Mouse (Mus musculus): ENCODE data around the gene Foxn3. TPM values are rescaled to one million over a fixed set of nuclear protein-coding genes. Genes with fewer than 3 reads are reported as not detected.

Foxn3 gene
- polyA plus RNA-seq, 1 experiment: 61.0 TPM

- Histone ChIP-seq H3K4me1 (ENCODE audit: control insufficient read depth, insufficient read depth, low read length) (peaks cover 4% of the 10 kb centered on the region), H3K27ac (ENCODE audit: insufficient read depth, low read length) (0 out of 2 replicates have a peak overlapping the region, but pooled peaks have one; percentile 7), H3K27me3 (ENCODE audit: control insufficient read depth, insufficient read depth, low read length, poor library complexity, severe bottlenecking) (no peaks in the 10 kb centered on the region), H3K4me3 (ENCODE audit: low read depth, low read length) (peak overlapping the region; percentile 79), H3K9ac (ENCODE audit: low read depth, poor library complexity, severe bottlenecking) (peak overlapping the region; percentile 87), H3K36me3 (ENCODE audit: control insufficient read depth, insufficient read depth, low read length, poor library complexity, severe bottlenecking) (peaks cover 11% of the 10 kb centered on the region), H3K9me3 (replicated peaks; ENCODE audit: control insufficient read depth, insufficient read depth, low read length, poor library complexity, severe bottlenecking) (no peaks in the 10 kb centered on the region)
- TF ChIP-seq POLR2A (IDR thresholded peaks at IDR 0.05; ENCODE audit: insufficient read depth, low read length): no peak
- no peak for TF ChIP-seq EP300 (IDR thresholded peaks at IDR 0.05; ENCODE audit: insufficient read depth, low read depth, low read length)
- no peak for TF ChIP-seq CTCF (IDR thresholded peaks at IDR 0.05; ENCODE audit: low read depth, low read length)
These were observed 171.2 kb downstream of the Foxn3 start for GRCm38 (mm10) chr12:99391942-99392880.

DNA sequence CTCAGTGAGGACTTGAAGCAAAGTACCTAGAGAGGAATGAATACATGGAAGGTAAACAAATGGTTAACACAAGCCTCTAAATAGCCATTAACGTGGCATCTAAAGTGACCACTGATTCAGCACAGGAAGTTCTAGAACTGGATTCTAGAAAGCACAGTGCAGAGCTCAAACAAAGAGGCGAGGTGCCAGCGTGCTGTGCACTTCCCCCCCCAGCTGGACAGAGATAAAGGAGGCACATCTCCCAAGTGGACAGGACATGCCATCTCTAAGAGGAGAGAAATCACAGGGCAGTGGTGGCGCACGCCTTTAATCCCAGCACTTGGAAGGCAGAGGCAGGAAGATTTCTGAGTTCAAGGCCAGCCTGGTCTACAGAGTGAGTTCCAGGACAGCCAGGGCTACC is 173.0 kb downstream of the Foxn3 start:
- peaks cover 11% of the 10 kb centered on the region for H3K36me3 ChIP-seq (ENCODE audit: control insufficient read depth, insufficient read depth, low read length, poor library complexity, severe bottlenecking)
- H3K9ac ChIP-seq (ENCODE audit: low read depth, poor library complexity, severe bottlenecking): no peak overlapping the region
- H3K4me3 ChIP-seq (ENCODE audit: low read depth, low read length): no peak overlapping the region
- no peak overlapping the region for H3K27ac ChIP-seq (ENCODE audit: insufficient read depth, low read length)
- no peaks in the 10 kb centered on the region for H3K27me3 ChIP-seq (ENCODE audit: control insufficient read depth, insufficient read depth, low read length, poor library complexity, severe bottlenecking)
- peaks cover 10% of the 10 kb centered on the region for H3K4me1 ChIP-seq (ENCODE audit: control insufficient read depth, insufficient read depth, low read length)
- no peak for TF ChIP-seq EP300 (IDR thresholded peaks at IDR 0.05; ENCODE audit: insufficient read depth, low read depth, low read length)
- TF ChIP-seq POLR2A (IDR thresholded peaks at IDR 0.05; ENCODE audit: insufficient read depth, low read length): no peak
- no peak for TF ChIP-seq CTCF (IDR thresholded peaks at IDR 0.05; ENCODE audit: low read depth, low read length)
- H3K9me3 ChIP-seq (replicated peaks; ENCODE audit: control insufficient read depth, insufficient read depth, low read length, poor library complexity, severe bottlenecking): no peaks in the 10 kb centered on the region

GRCm38 (mm10) chr12:99389244-99389643 is 174.1 kb downstream of the Foxn3 start:
- H3K27me3 ChIP-seq (ENCODE audit: control insufficient read depth, insufficient read depth, low read length, poor library complexity, severe bottlenecking): no peaks in the 10 kb centered on the region
- H3K27ac ChIP-seq (ENCODE audit: insufficient read depth, low read length): no peak overlapping the region
- H3K4me3 ChIP-seq (ENCODE audit: low read depth, low read length): no peak overlapping the region
- H3K9ac ChIP-seq (ENCODE audit: low read depth, poor library complexity, severe bottlenecking): no peak overlapping the region
- no peaks in the 10 kb centered on the region for H3K9me3 ChIP-seq (replicated peaks; ENCODE audit: control insufficient read depth, insufficient read depth, low read length, poor library complexity, severe bottlenecking)
- peaks cover 8% of the 10 kb centered on the region for H3K4me1 ChIP-seq (ENCODE audit: control insufficient read depth, insufficient read depth, low read length)
- TF ChIP-seq CTCF (IDR thresholded peaks at IDR 0.05; ENCODE audit: low read depth, low read length): no peak
- TF ChIP-seq EP300 (IDR thresholded peaks at IDR 0.05; ENCODE audit: insufficient read depth, low read depth, low read length): no peak
- no peak for TF ChIP-seq POLR2A (IDR thresholded peaks at IDR 0.05; ENCODE audit: insufficient read depth, low read length)
- H3K36me3 ChIP-seq (ENCODE audit: control insufficient read depth, insufficient read depth, low read length, poor library complexity, severe bottlenecking): peaks cover 11% of the 10 kb centered on the region

- Histone ChIP-seq H3K4me1 (ENCODE audit: control insufficient read depth, insufficient read depth, low read length) (peaks cover 6% of the 10 kb centered on the region), H3K27me3 (ENCODE audit: control insufficient read depth, insufficient read depth, low read length, poor library complexity, severe bottlenecking) (no peaks in the 10 kb centered on the region), H3K9me3 (replicated peaks; ENCODE audit: control insufficient read depth, insufficient read depth, low read length, poor library complexity, severe bottlenecking) (no peaks in the 10 kb centered on the region), H3K9ac (ENCODE audit: low read depth, poor library complexity, severe bottlenecking) (no peak overlapping the region; the same call in 1 of the 2 replicates), H3K27ac (ENCODE audit: insufficient read depth, low read length) (peak overlapping the region; percentile 32), H3K4me3 (ENCODE audit: low read depth, low read length) (no peak overlapping the region), H3K36me3 (ENCODE audit: control insufficient read depth, insufficient read depth, low read length, poor library complexity, severe bottlenecking) (peaks cover 11% of the 10 kb centered on the region)
- TF ChIP-seq EP300 (IDR thresholded peaks at IDR 0.05; ENCODE audit: insufficient read depth, low read depth, low read length) (no peak), POLR2A (IDR thresholded peaks at IDR 0.05; ENCODE audit: insufficient read depth, low read length) (no peak), CTCF (IDR thresholded peaks at IDR 0.05; ENCODE audit: low read depth, low read length) (no peak)
These were observed 177.2 kb downstream of the Foxn3 start for GRCm38 (mm10) chr12:99385897-99386834.

GRCm38 (mm10) chr12:99385073-99385472 is 178.3 kb downstream of the Foxn3 start:
- peaks cover 8% of the 10 kb centered on the region for H3K4me1 ChIP-seq (ENCODE audit: control insufficient read depth, insufficient read depth, low read length)
- H3K4me3 ChIP-seq (ENCODE audit: low read depth, low read length): no peak overlapping the region
- H3K36me3 ChIP-seq (ENCODE audit: control insufficient read depth, insufficient read depth, low read length, poor library complexity, severe bottlenecking): peaks cover 11% of the 10 kb centered on the region
- H3K27me3 ChIP-seq (ENCODE audit: control insufficient read depth, insufficient read depth, low read length, poor library complexity, severe bottlenecking): no peaks in the 10 kb centered on the region
- TF ChIP-seq CTCF (IDR thresholded peaks at IDR 0.05; ENCODE audit: low read depth, low read length) (no peak), EP300 (IDR thresholded peaks at IDR 0.05; ENCODE audit: insufficient read depth, low read depth, low read length) (no peak), POLR2A (IDR thresholded peaks at IDR 0.05; ENCODE audit: insufficient read depth, low read length) (no peak)
- H3K27ac ChIP-seq (ENCODE audit: insufficient read depth, low read length): no peak overlapping the region
- no peak overlapping the region for H3K9ac ChIP-seq (ENCODE audit: low read depth, poor library complexity, severe bottlenecking)
- no peaks in the 10 kb centered on the region for H3K9me3 ChIP-seq (replicated peaks; ENCODE audit: control insufficient read depth, insufficient read depth, low read length, poor library complexity, severe bottlenecking)

Data from ES-Bruce4 (cell line).